Mouse (Mus musculus) liver, adult (tissue): ENCODE data around the gene Sdhaf1.
A peak's percentile ranks its signal among the peaks of the same experiment; 100 is the strongest.

Experiments
- GATA4 ChIP-seq: IDR thresholded peaks from 2 replicates; pipeline ENCODE4 v1.6.1; 2014; ENCODE audit warnings: mild to moderate bottlenecking, low read length; ENCODE audit not compliant: insufficient replicate concordance

The Sdhaf1 gene

GRCm38 (mm10) chr7:30334563-30334962, 10.9 kb upstream of the Sdhaf1 start:
- no peak for TF ChIP-seq GATA4

GRCm38 (mm10) chr7:30333436-30333835, 9.7 kb upstream of the Sdhaf1 start:
- no peak for TF ChIP-seq GATA4

DNA sequence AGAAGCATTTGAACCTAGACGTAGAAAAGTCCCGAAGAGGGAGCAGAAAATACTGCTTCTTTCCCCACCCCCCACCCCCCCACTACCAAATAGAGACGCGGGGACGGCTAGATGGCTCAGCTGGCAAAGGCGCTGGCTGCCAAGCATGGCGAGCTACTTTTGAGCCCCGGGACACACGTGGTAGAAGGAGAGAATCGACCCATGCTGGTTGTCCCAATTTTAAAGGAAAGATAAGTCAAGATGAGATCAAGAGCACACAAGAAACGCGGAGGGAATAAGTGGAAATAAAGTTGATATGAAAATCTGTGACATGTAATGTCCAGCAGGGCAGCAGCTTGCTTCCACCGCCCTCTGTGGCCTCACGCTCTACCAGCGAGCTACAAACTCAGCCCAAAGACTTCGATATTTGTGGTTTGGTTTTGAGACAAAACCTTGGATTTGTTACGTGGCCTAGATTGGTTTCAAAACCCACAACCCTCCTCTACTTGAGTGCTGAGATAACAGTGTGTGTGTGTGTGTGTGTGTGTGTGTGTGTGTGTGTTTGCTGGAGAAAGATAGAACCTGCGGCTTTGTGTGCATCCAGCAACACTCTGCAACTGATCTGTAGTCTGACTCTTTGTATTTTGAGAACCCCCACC, 9.0 kb upstream of the Sdhaf1 start:
- no peak for TF ChIP-seq GATA4

- no peak for TF ChIP-seq GATA4
These were observed 8.2 kb upstream of the Sdhaf1 start for GRCm38 (mm10) chr7:30331887-30332286.

GRCm38 (mm10) chr7:30328379-30328778, 4.7 kb upstream of the Sdhaf1 start:
- TF ChIP-seq GATA4 = no peak

- no peak for TF ChIP-seq GATA4
These were observed 3.4 kb upstream of the Sdhaf1 start for GRCm38 (mm10) chr7:30327140-30327539.

DNA sequence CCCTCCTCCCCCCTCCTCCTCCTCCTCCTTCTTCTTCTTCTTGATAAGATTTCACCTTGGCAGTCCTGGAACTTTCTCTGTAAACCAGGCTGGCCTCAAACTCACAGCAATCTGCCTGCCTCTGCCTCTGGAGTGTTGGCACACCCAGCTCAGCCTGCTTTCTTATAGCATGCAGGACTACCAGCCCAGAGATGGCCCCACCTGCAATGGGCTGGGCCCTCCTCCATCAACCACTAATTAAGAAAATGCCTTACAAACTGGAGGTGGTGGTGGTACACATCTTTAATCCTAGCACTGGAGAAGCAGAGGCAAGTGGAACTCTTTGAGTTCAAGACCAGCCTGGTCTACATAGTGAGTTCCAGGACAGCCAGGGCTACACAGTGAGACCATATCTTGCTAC, 2.7 kb upstream of the Sdhaf1 start:
- TF ChIP-seq GATA4 = no peak

DNA sequence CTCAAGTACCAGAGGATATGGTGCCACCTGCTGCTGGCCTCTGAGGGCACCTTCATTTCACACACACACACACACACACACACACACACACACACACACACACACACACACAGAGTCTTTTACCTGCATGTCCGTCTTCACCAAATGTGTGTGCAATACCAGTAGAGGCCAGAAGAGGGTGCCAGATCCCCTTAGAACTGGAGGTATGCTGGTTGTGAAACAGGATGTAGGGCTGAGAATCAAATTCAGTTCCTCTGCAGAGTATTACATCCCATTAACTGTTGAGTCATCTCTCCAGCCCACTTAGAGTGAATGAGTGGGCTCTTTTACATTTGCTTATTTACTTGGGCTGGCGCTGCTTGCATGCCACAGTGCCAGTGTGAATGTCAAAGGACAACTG, 1.7 kb upstream of the Sdhaf1 start:
- TF ChIP-seq GATA4 = no peak

DNA sequence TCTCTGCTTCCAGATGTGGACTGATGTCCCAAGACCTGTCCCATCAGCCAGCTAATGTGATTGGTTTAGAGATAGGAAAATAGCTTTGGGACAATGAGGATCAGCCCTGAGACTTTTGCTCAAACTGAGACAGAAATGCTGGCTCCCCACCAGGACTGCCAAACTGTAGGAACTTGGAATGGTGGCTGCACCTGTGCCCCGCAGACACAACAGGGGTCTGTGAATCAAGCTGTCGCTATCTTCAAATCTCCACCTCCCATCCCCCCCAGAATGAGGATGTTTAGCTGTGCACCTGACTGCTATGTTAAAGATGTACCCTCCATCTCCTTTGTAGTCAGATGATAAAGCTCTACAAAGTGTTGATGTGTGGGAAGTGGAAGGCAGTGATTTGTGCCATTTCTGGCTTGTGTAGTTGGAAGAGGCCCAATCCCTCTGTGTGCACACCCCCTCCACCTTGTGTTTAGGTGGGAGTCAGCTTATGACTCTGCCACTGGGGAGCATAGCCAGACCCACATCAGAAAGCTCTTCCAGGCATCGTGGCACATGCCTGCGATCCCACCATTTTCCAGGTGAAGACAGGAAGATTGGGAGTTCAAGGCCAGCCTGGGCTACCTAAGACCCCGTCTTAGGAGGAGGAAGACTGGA, 727 bp upstream of the Sdhaf1 start:
- TF ChIP-seq GATA4 = no peak

- TF ChIP-seq GATA4 = no peak
These were observed 830 bp downstream of the Sdhaf1 start for GRCm38 (mm10) chr7:30322865-30323264.

DNA sequence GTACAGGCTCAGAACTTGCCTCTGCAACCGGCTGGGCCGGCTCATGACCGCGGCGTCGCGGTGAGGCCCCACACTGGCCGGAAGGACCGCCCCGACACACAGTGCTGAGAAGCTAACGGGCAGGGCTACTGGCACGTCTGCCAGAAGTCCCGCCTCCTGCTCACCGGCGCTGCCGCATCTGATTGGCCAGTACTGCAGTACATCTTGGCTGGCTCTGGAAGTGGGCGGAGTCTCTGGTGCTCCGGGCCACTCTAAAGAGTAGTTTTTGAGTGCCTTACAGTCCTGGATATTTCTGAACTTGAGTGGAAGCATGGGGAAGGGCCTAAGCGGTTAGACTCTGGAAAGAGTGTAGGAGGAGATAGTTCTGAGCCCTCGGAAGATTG, 1.4 kb downstream of the Sdhaf1 start:
- TF ChIP-seq GATA4 = 0 out of 2 replicates have a peak, but pooled peaks have one; percentile 4

DNA sequence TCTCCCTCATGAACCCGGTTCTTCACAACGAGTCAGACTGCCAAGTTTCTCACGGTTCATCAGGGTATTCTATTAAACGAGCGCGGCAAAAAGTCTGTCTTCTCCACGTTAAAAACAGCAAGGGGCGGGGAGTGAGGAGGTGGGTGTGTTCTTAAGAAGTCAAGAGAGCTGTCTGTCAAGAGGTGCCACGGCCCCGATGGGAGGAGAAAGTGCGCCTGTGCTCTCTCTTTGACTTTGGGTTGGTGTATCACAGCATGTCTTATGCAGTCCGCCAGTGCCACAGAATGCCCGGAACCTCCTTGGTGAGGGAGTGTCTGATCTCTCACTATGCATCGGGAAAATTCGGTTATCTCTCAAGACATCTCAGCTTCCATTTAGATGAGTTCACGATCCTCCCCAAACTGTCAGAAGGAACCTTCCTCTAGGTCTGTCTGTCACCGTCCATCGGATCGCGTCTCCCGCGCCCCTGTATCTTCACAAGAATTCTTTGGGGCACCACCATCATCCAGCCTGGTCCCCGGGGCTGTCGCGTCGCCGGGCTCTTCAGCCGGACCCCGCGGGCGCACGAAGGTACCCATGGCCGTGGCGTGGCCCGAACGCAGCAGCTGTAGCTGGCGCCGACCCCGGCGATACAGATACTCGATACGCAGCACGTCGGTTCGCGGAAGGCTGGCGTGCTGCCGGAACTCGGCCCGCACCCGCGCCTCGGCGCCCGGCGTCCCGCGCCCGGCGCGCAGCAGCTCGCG, 2.0 kb downstream of the Sdhaf1 start, which contains the start of gene E130208F15Rik:
TSS of gene E130208F15Rik (plus strand) at position 202 of the 746 bp plus-strand sequence.
- no peak; the same call in 1 of the 2 replicates for TF ChIP-seq GATA4

DNA sequence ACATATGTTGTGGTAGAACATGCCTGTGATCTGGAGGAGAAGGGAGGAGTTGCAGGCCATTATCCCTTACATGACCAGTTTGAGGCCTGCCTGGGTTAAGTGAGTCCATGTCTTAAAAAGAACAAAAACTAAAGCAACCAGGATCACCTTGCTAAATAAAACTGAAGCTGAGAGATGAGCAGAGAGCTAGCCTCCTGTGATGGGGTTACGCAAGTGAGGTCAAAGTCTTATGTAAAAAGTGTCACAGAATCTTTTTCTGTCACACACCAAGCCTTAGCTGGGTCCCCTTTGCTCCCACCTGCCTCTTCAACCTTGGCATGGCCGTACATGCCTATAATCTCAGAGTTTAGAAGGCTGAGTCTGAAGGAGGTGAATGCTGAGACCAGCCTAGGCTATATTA, 2.7 kb downstream of the Sdhaf1 start:
- TF ChIP-seq GATA4 = no peak

GRCm38 (mm10) chr7:30318142-30318541, 5.6 kb downstream of the Sdhaf1 start:
- TF ChIP-seq GATA4 = no peak

DNA sequence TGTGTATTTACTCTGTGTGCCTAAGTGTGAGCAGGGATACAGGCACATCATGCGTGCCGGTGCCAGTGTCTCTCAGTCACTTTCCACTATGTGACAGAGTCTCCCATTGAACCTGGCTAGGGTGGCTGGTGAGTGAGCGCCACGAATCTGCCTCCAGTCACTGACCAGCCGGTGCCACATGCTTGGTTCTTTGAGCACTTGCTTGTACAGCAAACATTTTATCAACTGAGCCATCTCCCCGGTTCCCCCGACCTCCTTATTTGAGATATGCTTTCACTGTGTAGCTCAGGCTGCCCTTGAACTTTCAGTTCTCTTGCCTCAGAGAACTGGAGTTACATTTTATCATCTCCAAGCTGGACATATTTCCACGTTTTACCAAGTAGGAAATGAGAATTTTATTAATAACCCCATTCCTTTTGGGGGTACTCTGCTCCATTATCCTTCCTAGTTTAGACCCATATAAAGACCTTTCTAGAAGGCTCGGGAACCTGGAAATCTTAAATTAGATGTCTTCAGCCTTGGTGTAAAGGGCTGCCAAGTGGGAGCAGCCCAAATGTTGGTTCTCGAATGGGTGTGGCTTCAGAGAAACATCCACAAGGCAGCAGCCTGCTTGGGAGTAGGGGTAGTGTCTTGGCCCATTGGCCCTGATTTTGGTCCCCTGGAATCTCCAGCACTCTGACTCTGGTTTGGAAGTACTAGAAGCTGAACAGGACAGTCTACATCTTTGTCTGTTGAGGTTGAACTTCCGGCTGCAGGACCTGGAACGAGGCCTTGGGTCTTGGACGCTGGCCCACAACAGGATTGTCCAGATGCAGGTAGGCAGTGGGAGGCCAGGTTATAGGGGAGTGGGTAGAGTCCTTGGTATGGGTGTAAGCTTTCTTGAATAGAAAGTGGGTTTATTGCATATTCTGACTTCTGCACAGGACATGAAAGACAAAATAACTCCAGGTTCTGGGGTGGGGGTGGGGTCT, 7.9 kb downstream of the Sdhaf1 start:
- TF ChIP-seq GATA4 = no peak
